8 mouse cellular contexts compared by ENCODE assay signal in genomic region chr11:95336568-95337128, GRCm38 (mm10). TPM values are rescaled to one million over a fixed set of nuclear protein-coding genes. Genes with fewer than 3 reads are reported as not detected.
DNase-seq lines count a peak whose midpoint lies in the region; ATAC-seq and TF ChIP-seq lines count a peak whose summit lies in the region.

Fam117a (plus strand) TSS chr11:95337018.

- no peaks in the 10 kb centered on the region for H3K27me3 ChIP-seq in heart, embryonic 11.5 days (ENCODE audit: control insufficient read depth, insufficient read depth, low read length)
- no peaks in the 10 kb centered on the region for H3K27me3 ChIP-seq in kidney, embryonic 15.5 days
- H3K27me3 ChIP-seq in liver, embryonic 12.5 days (replicated peaks), result no peaks in the 10 kb centered on the region
- H3K27me3 ChIP-seq in stomach, embryonic 15.5 days (replicated peaks), result no peaks in the 10 kb centered on the region

- no peaks in the 10 kb centered on the region for H3K9me3 ChIP-seq in heart, embryonic 11.5 days (replicated peaks; ENCODE audit: control insufficient read depth, low read length)
- no peaks in the 10 kb centered on the region for H3K9me3 ChIP-seq in kidney, embryonic 15.5 days (replicated peaks)
- no peaks in the 10 kb centered on the region for H3K9me3 ChIP-seq in liver, embryonic 12.5 days (replicated peaks)
- H3K9me3 ChIP-seq in stomach, embryonic 15.5 days, result no peaks in the 10 kb centered on the region

- peak; percentile 91 for ATAC-seq in CD4-positive, CD25-positive, alpha-beta regulatory T cell, adult 4 months
- peak; percentile 60 for ATAC-seq in erythroid progenitor cell, adult 5-6 weeks (replicated peaks; ENCODE audit: low FRiP score, poor library complexity, severe bottlenecking)
- peak; percentile 97 for ATAC-seq in heart, embryonic 11.5 days (replicated peaks; ENCODE audit: insufficient number of reproducible peaks, low FRiP score, low TSS enrichment)
- ATAC-seq in kidney, embryonic 15.5 days (replicated peaks; ENCODE audit: low FRiP score), result peak; percentile 96
- ATAC-seq in liver, embryonic 12.5 days, result peak; percentile 80
- peak; percentile 95 for ATAC-seq in stomach, embryonic 15.5 days (ENCODE audit: insufficient read depth, low FRiP score, low read depth)

- peak within 1 kb of the TSS; percentile 73 for H3K4me3 ChIP-seq in heart, embryonic 11.5 days (ENCODE audit: low read depth, low read length)
- H3K4me3 ChIP-seq in kidney, embryonic 15.5 days (replicated peaks), result peak within 1 kb of the TSS; percentile 98
- H3K4me3 ChIP-seq in liver, embryonic 12.5 days, result peak within 1 kb of the TSS; percentile 98
- H3K4me3 ChIP-seq in stomach, embryonic 15.5 days (replicated peaks), result peak within 1 kb of the TSS; percentile 98

- TF ChIP-seq CTCF in brain, embryonic 14.5 days (IDR thresholded peaks at IDR 0.05; ENCODE audit: borderline replicate concordance, extremely low read depth, insufficient read depth, insufficient read length), result no peak

- DNase-seq in brain, embryonic 14.5 days (ENCODE audit: low read depth), result peak; percentile 97
- DNase-seq in natural killer cell, adult 2 months (ENCODE audit: low spot score in 2 of 2), result peak; percentile 77 to 92

- peak within 1 kb of the TSS; percentile 46 for H3K27ac ChIP-seq in heart, embryonic 11.5 days (ENCODE audit: low read depth, low read length)
- peak within 1 kb of the TSS; percentile 78 for H3K27ac ChIP-seq in kidney, embryonic 15.5 days
- H3K27ac ChIP-seq in liver, embryonic 12.5 days, result peak within 1 kb of the TSS; percentile 99
- peak within 1 kb of the TSS; percentile 80 for H3K27ac ChIP-seq in stomach, embryonic 15.5 days

- peak within 1 kb of the TSS; percentile 74 for H3K9ac ChIP-seq in heart, embryonic 11.5 days (ENCODE audit: low read depth, low read length)
- H3K9ac ChIP-seq in kidney, embryonic 15.5 days, result peak within 1 kb of the TSS; percentile 83
- H3K9ac ChIP-seq in liver, embryonic 12.5 days, result peak within 1 kb of the TSS; percentile 99
- peak within 1 kb of the TSS; percentile 66 for H3K9ac ChIP-seq in stomach, embryonic 15.5 days

- under 1% methylated on average over 27 of the region's 27 CpGs for WGBS in heart, embryonic 11.5 days (ENCODE audit: insufficient replicate concordance)
- WGBS in kidney, embryonic 15.5 days, result 1% methylated on average over 19 of the region's 27 CpGs
- WGBS in liver, embryonic 12.5 days (ENCODE audit: insufficient replicate concordance), result 0% methylated on average over 25 of the region's 27 CpGs
- WGBS in stomach, embryonic 15.5 days, result under 1% methylated on average over 23 of the region's 27 CpGs

- peak; percentile 51; the same call in 1 of the 2 replicates for TF ChIP-seq POLR2A in brain, embryonic 14.5 days (IDR thresholded peaks at IDR 0.05; ENCODE audit: borderline replicate concordance, extremely low read depth, insufficient read depth, insufficient read length, poor library complexity, severe bottlenecking)

- peak within 1 kb of the TSS; percentile 77 for H3K4me2 ChIP-seq in heart, embryonic 11.5 days
- peak within 1 kb of the TSS; percentile 93 for H3K4me2 ChIP-seq in kidney, embryonic 15.5 days
- H3K4me2 ChIP-seq in liver, embryonic 12.5 days, result peak within 1 kb of the TSS; percentile 75
- H3K4me2 ChIP-seq in stomach, embryonic 15.5 days, result peak within 1 kb of the TSS; percentile 81

- H3K36me3 ChIP-seq in heart, embryonic 11.5 days (ENCODE audit: control insufficient read depth, insufficient read depth, low read length), result no peaks in the 10 kb centered on the region
- no peaks in the 10 kb centered on the region for H3K36me3 ChIP-seq in kidney, embryonic 15.5 days
- H3K36me3 ChIP-seq in liver, embryonic 12.5 days, result peaks cover 18% of the 10 kb centered on the region
- no peaks in the 10 kb centered on the region for H3K36me3 ChIP-seq in stomach, embryonic 15.5 days

- H3K4me1 ChIP-seq in heart, embryonic 11.5 days (ENCODE audit: control insufficient read depth, insufficient read depth, low read length), result peaks cover 18% of the 10 kb centered on the region
- H3K4me1 ChIP-seq in kidney, embryonic 15.5 days, result peaks cover 35% of the 10 kb centered on the region
- peaks cover 76% of the 10 kb centered on the region for H3K4me1 ChIP-seq in liver, embryonic 12.5 days
- H3K4me1 ChIP-seq in stomach, embryonic 15.5 days, result peaks cover 26% of the 10 kb centered on the region; the same call in 1 of the 2 replicates

RNA-seq across cellular contexts. Expression of gene Fam117a, which starts in this region (rescaled TPM):
- polyA plus RNA-seq in CD4-positive, CD25-positive, alpha-beta regulatory T cell, adult 4 months (2017; shearing (Covaris generic)), result 10 to 100 TPM; 21.1 to 26.9 TPM
- 9.9 and 14.4 TPM in 2 replicates for polyA plus RNA-seq in brain, embryonic 14.5 days (2012; rRNA removed)
- 340 and 347 TPM in 2 replicates for total RNA-seq in erythroid progenitor cell, adult 5-6 weeks (2015; ENCODE audit: low replicate concordance)
- 282 and 287 TPM in 2 replicates for total RNA-seq in erythroid progenitor cell, adult 5-6 weeks (2017; ENCODE audit: low replicate concordance)
- polyA plus RNA-seq in heart, embryonic 11.5 days (2014; fragmentation: Nextera tagmentation; extraction: Ambion mirVana), result 14.3 and 19.4 TPM in 2 replicates
- polyA plus RNA-seq in kidney, embryonic 15.5 days (2015; fragmentation: Nextera tagmentation; extraction: Ambion mirVana), result 10.5 TPM in 2 replicates
- 59.0 and 62.7 TPM in 2 replicates for polyA plus RNA-seq in liver, embryonic 12.5 days (2016; fragmentation: Nextera tagmentation; extraction: Ambion mirVana)
- 13.7 and 17.5 TPM in 2 replicates for polyA plus RNA-seq in stomach, embryonic 15.5 days (2015; fragmentation: Nextera tagmentation; extraction: Ambion mirVana)

Comparison
In these comparisons a context has a peak if more than half of its experiments do, and no peak if none do; other contexts are left out.
1. Peak in every context shown above with its lines: DNase-seq, ATAC-seq, H3K4me3 ChIP-seq and H3K27ac ChIP-seq.
2. H3K27ac ChIP-seq: peak in every context shown above with its lines; median percentile 99 in liver, embryonic 12.5 days; 80 in stomach, embryonic 15.5 days; 78 in kidney, embryonic 15.5 days; 46 in heart, embryonic 11.5 days.